Mouse (Mus musculus): ENCODE results near the gene Hoxc8. TPM values are rescaled to one million over a fixed set of nuclear protein-coding genes. Genes with fewer than 3 reads are reported as not detected.
A peak's percentile ranks its signal among the peaks of the same experiment; 100 is the strongest.

Hoxc8 gene
- polyA plus RNA-seq, 1 experiment from 2014 or later = not detected

DNA sequence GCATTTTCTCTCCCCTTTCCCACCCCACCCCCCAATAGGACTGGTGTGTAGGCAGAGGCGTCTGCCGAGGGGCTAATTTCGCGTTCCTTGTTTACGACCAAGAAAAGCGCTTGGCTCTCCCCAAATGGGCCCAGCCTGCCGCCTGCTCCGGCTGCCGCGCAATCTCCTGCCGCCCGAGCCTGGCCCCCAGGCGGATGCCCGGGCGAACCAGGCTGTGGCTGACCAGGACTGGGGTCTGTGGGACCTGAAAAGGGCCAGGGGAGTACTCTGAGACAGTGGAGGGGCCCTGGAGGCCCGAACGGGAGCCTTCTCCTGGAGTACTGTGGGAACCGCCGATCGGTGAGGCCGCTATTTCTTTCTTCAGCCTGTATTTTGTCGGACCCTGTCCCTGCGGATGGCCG, 10.1 kb downstream of the Hoxc8 start:
- no peak overlapping the region for H3K27ac ChIP-seq (ENCODE audit: low read length)
- no peak overlapping the region for H3K4me2 ChIP-seq (ENCODE audit: low read depth, low read length)
- H3K9ac ChIP-seq (ENCODE audit: low read depth, low read length) = no peak overlapping the region
- WGBS (ENCODE audit: insufficient replicate concordance) = 6% methylated on average over 24 of the region's 24 CpGs
- H3K27me3 ChIP-seq (ENCODE audit: control insufficient read depth, insufficient read depth, low read depth, low read length) = peaks cover 94% of the 10 kb centered on the region
- no peak overlapping the region for H3K4me3 ChIP-seq (ENCODE audit: low read depth, low read length)
- H3K9me3 ChIP-seq (replicated peaks; ENCODE audit: control insufficient read depth, low read length) = no peaks in the 10 kb centered on the region
- H3K36me3 ChIP-seq (ENCODE audit: control insufficient read depth, insufficient read depth) = no peaks in the 10 kb centered on the region
- no peak for ATAC-seq (ENCODE audit: low read depth)
- H3K4me1 ChIP-seq (ENCODE audit: control insufficient read depth, low read depth, low read length) = no peaks in the 10 kb centered on the region

DNA sequence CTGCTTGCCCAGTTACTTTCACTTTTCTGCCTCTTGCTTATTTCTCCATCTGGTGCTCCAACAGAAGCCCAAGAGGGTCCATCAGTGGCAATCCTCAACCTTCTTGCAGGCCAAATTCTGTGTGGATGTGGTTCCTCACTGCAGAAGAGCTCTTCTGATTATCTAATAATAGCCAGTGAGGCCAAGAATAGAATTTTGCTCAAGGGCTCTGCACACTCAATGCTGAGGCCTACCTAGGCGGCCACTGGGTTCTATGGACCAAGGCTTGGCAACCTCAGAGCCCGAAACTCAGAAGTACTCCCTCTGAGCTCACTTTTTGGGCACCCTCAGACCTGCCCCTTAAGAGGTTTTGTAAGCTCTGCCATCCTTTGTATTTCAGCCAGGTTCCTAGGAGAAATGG, 11.0 kb downstream of the Hoxc8 start:
- no peak overlapping the region for H3K4me3 ChIP-seq (ENCODE audit: low read depth, low read length)

DNA sequence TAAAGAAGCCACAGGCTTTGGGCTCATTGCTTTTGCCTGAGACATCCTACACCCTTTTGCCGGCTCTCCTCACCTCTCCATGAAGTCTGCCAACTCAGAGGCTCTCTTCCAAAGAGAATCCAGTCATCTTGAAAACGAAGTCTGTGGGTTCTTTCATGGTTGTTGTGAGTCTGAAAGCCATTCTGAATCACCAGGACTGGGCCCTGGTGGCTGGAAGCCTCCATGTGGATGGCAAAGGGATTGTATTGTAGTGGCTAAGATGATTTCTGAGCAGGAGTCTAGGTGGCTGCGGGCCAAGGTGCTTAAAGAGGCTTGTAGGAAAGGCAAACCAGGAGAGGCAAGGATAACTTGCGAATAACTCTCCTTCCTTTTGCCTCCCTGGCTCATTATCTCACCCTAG, 11.7 kb downstream of the Hoxc8 start:
- no peak overlapping the region for H3K4me2 ChIP-seq (ENCODE audit: low read depth, low read length)
- no peaks in the 10 kb centered on the region for H3K9me3 ChIP-seq (replicated peaks; ENCODE audit: control insufficient read depth, low read length)
- no peaks in the 10 kb centered on the region for H3K36me3 ChIP-seq (ENCODE audit: control insufficient read depth, insufficient read depth)
- no peak for ATAC-seq (ENCODE audit: low read depth)
- no peak overlapping the region for H3K9ac ChIP-seq (ENCODE audit: low read depth, low read length)
- H3K4me3 ChIP-seq (ENCODE audit: low read depth, low read length) = no peak overlapping the region
- no peaks in the 10 kb centered on the region for H3K4me1 ChIP-seq (ENCODE audit: control insufficient read depth, low read depth, low read length)
- 25% methylated on average over 4 of the region's 4 CpGs for WGBS (ENCODE audit: insufficient replicate concordance)
- peaks cover 95% of the 10 kb centered on the region for H3K27me3 ChIP-seq (ENCODE audit: control insufficient read depth, insufficient read depth, low read depth, low read length)
- no peak overlapping the region for H3K27ac ChIP-seq (ENCODE audit: low read length)

More for the DNA sequence above, 11.0 kb downstream of the Hoxc8 start:
- Histone ChIP-seq H3K27me3 (ENCODE audit: control insufficient read depth, insufficient read depth, low read depth, low read length) (peaks cover 94% of the 10 kb centered on the region), H3K9me3 (replicated peaks; ENCODE audit: control insufficient read depth, low read length) (no peaks in the 10 kb centered on the region), H3K36me3 (ENCODE audit: control insufficient read depth, insufficient read depth) (no peaks in the 10 kb centered on the region), H3K4me2 (ENCODE audit: low read depth, low read length) (no peak overlapping the region), H3K4me1 (ENCODE audit: control insufficient read depth, low read depth, low read length) (no peaks in the 10 kb centered on the region), H3K9ac (ENCODE audit: low read depth, low read length) (no peak overlapping the region), H3K27ac (ENCODE audit: low read length) (no peak overlapping the region)
- no peak for ATAC-seq (ENCODE audit: low read depth)
- 34% methylated on average over 2 of the region's 2 CpGs for WGBS (ENCODE audit: insufficient replicate concordance)

GRCm38 (mm10) chr15:103002821-103003448, 12.5 kb downstream of the Hoxc8 start:
- Histone ChIP-seq H3K4me2 (ENCODE audit: low read depth, low read length) (no peak overlapping the region), H3K27ac (ENCODE audit: low read length) (no peak overlapping the region), H3K27me3 (ENCODE audit: control insufficient read depth, insufficient read depth, low read depth, low read length) (peaks cover 95% of the 10 kb centered on the region), H3K4me1 (ENCODE audit: control insufficient read depth, low read depth, low read length) (no peaks in the 10 kb centered on the region), H3K9ac (ENCODE audit: low read depth, low read length) (no peak overlapping the region), H3K9me3 (replicated peaks; ENCODE audit: control insufficient read depth, low read length) (no peaks in the 10 kb centered on the region), H3K4me3 (ENCODE audit: low read depth, low read length) (no peak overlapping the region), H3K36me3 (ENCODE audit: control insufficient read depth, insufficient read depth) (no peaks in the 10 kb centered on the region)
- whole genome bisulfite sequencing (ENCODE audit: insufficient replicate concordance) = 8% methylated on average over 13 of the region's 13 CpGs
- ATAC-seq (ENCODE audit: low read depth) = no peak

DNA sequence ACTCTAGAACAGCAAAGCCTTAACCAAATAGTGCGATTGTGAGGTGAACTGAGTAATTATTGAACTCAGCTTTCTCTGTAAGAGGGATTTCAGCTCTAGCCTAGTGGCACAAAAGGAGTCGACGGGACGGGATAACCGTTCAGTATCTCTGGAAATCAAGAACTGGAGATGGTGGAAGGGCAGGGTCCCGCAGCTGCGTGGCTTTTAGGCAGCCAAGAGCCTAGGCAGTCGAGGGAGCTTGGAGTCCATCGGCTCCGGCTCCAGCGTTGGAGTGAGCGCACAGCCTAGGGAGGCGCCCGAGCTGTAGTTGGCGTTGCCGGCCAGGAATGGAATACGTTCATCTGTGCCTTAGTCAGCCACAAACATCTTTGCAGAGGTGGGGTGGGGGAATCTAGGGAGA, 14.9 kb downstream of the Hoxc8 start:
- Histone ChIP-seq H3K4me2 (ENCODE audit: low read depth, low read length) (no peak overlapping the region), H3K27me3 (ENCODE audit: control insufficient read depth, insufficient read depth, low read depth, low read length) (peaks cover 94% of the 10 kb centered on the region), H3K36me3 (ENCODE audit: control insufficient read depth, insufficient read depth) (no peaks in the 10 kb centered on the region), H3K9me3 (replicated peaks; ENCODE audit: control insufficient read depth, low read length) (no peaks in the 10 kb centered on the region), H3K27ac (ENCODE audit: low read length) (no peak overlapping the region), H3K9ac (ENCODE audit: low read depth, low read length) (no peak overlapping the region), H3K4me1 (ENCODE audit: control insufficient read depth, low read depth, low read length) (no peaks in the 10 kb centered on the region), H3K4me3 (ENCODE audit: low read depth, low read length) (no peak overlapping the region)
- ATAC-seq (ENCODE audit: low read depth) = no peak
- 2% methylated on average over 17 of the region's 17 CpGs for WGBS (ENCODE audit: insufficient replicate concordance)

DNA sequence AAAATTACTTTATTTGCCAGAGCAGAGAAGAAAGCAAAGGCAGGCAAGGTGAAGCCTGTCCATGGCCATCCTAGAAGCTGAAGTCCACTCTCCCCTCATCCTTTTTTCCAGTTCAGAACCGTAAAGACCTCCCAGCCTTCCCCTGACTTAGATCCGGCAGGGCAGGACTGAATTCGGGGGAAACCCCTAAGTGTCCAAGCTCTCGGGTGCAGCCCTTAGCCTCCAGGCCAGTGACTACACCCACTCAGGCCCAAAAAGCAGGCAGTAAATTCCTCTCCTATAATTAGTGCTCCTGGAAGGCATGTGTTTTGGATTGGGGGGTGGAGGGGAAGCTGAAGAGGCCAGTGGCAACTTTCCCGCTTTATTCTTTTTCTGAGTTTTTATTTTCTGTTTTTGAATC, 15.4 kb downstream of the Hoxc8 start:
- H3K27ac ChIP-seq (ENCODE audit: low read length) = no peak overlapping the region
- H3K9me3 ChIP-seq (replicated peaks; ENCODE audit: control insufficient read depth, low read length) = no peaks in the 10 kb centered on the region

GRCm38 (mm10) chr15:103006326-103006725, 15.9 kb downstream of the Hoxc8 start:
- H3K4me1 ChIP-seq (ENCODE audit: control insufficient read depth, low read depth, low read length) = no peaks in the 10 kb centered on the region
- WGBS (ENCODE audit: insufficient replicate concordance) = 20% methylated on average over 1 of the region's 1 CpGs
- no peaks in the 10 kb centered on the region for H3K9me3 ChIP-seq (replicated peaks; ENCODE audit: control insufficient read depth, low read length)
- H3K27me3 ChIP-seq (ENCODE audit: control insufficient read depth, insufficient read depth, low read depth, low read length) = peaks cover 94% of the 10 kb centered on the region
- ATAC-seq (ENCODE audit: low read depth) = no peak
- no peak overlapping the region for H3K4me3 ChIP-seq (ENCODE audit: low read depth, low read length)
- H3K4me2 ChIP-seq (ENCODE audit: low read depth, low read length) = no peak overlapping the region
- H3K27ac ChIP-seq (ENCODE audit: low read length) = no peak overlapping the region
- no peaks in the 10 kb centered on the region for H3K36me3 ChIP-seq (ENCODE audit: control insufficient read depth, insufficient read depth)
- H3K9ac ChIP-seq (ENCODE audit: low read depth, low read length) = no peak overlapping the region

More for the DNA sequence above, 15.4 kb downstream of the Hoxc8 start:
- no peaks in the 10 kb centered on the region for H3K4me1 ChIP-seq (ENCODE audit: control insufficient read depth, low read depth, low read length)
- 11% methylated on average over 5 of the region's 5 CpGs for WGBS (ENCODE audit: insufficient replicate concordance)
- H3K4me2 ChIP-seq (ENCODE audit: low read depth, low read length) = no peak overlapping the region
- H3K27me3 ChIP-seq (ENCODE audit: control insufficient read depth, insufficient read depth, low read depth, low read length) = peaks cover 94% of the 10 kb centered on the region
- no peak for ATAC-seq (ENCODE audit: low read depth)
- no peak overlapping the region for H3K9ac ChIP-seq (ENCODE audit: low read depth, low read length)
- H3K36me3 ChIP-seq (ENCODE audit: control insufficient read depth, insufficient read depth) = no peaks in the 10 kb centered on the region
- H3K4me3 ChIP-seq (ENCODE audit: low read depth, low read length) = no peak overlapping the region

GRCm38 (mm10) chr15:103009265-103010111, 19.1 kb downstream of the Hoxc8 start:
- H3K27ac ChIP-seq (ENCODE audit: low read length) = no peak overlapping the region
- no peak overlapping the region for H3K9ac ChIP-seq (ENCODE audit: low read depth, low read length)
- no peaks in the 10 kb centered on the region for H3K36me3 ChIP-seq (ENCODE audit: control insufficient read depth, insufficient read depth)
- H3K4me3 ChIP-seq (ENCODE audit: low read depth, low read length) = no peak overlapping the region
- no peaks in the 10 kb centered on the region for H3K9me3 ChIP-seq (replicated peaks; ENCODE audit: control insufficient read depth, low read length)
- ATAC-seq (ENCODE audit: low read depth) = no peak
- H3K4me1 ChIP-seq (ENCODE audit: control insufficient read depth, low read depth, low read length) = no peaks in the 10 kb centered on the region
- WGBS (ENCODE audit: insufficient replicate concordance) = 3% methylated on average over 27 of the region's 27 CpGs
- 0 out of 2 replicates have a peak overlapping the region, but pooled peaks have one; percentile 14 for H3K4me2 ChIP-seq (ENCODE audit: low read depth, low read length)
- peaks cover 97% of the 10 kb centered on the region for H3K27me3 ChIP-seq (ENCODE audit: control insufficient read depth, insufficient read depth, low read depth, low read length)

All from liver, embryonic 16.5 days (tissue).